Mouse (Mus musculus): ENCODE results near the gene Trim14. TPM values are rescaled to one million over a fixed set of nuclear protein-coding genes. Genes with fewer than 3 reads are reported as not detected.

The Trim14 gene
- total and polyA plus RNA-seq, 3 experiments, result 11.6 to 35.4 (median 26.5) TPM

- H3K4me3 ChIP-seq (replicated peaks in 1 of 3; ENCODE audit: low read depth in 2 of 3, low read length in 2 of 3, poor library complexity in 1 of 3), result no peak overlapping the region
- H3K4me1 ChIP-seq (ENCODE audit: control insufficient read depth in 1 of 2, insufficient read depth in 2 of 2), result no peaks in the 10 kb centered on the region
- H3K79me2 ChIP-seq (replicated peaks; ENCODE audit: control insufficient read depth, extremely low read depth, insufficient read depth, poor library complexity, severe bottlenecking), result no peaks in the 10 kb centered on the region
- TF ChIP-seq ETS1 (conservative IDR thresholded peaks at IDR 0.05; ENCODE audit: low read depth, low read length) (no peak), USF1 (IDR thresholded peaks at IDR 0.05; ENCODE audit: low read depth, low read length) (no peak), SIN3A (IDR thresholded peaks at IDR 0.05; ENCODE audit: low read length) (no peak), E2F4 (IDR thresholded peaks at IDR 0.05; ENCODE audit: insufficient replicate concordance, low read depth, low read length) (no peak), PAX5 (IDR thresholded peaks at IDR 0.05; ENCODE audit: low read length) (no peak), MEF2A (IDR thresholded peaks at IDR 0.05; ENCODE audit: borderline replicate concordance, low read depth, low read length) (no peak), JUN (IDR thresholded peaks at IDR 0.05; ENCODE audit: insufficient read depth, low read depth, low read length) (no peak), CHD1 (IDR thresholded peaks at IDR 0.05; ENCODE audit: low read depth, low read length) (no peak), ZNF384 (IDR thresholded peaks at IDR 0.05; ENCODE audit: low read depth, low read length) (no peak), POLR2AphosphoS2 (IDR thresholded peaks at IDR 0.05; ENCODE audit: low read depth, low read length) (no peak), MYC (IDR thresholded peaks at IDR 0.05; ENCODE audit: low read depth, low read length) (no peak), ZMIZ1 (IDR thresholded peaks at IDR 0.05; ENCODE audit: low read depth, low read length) (no peak)
- no peak overlapping the region for H3K27ac ChIP-seq (ENCODE audit: insufficient read depth, low read depth)
- dilution Hi-C loops (cut with MboI; ENCODE audit: extremely low pct_ligation_motif_present, extremely low pct_unique_long_range_greater_than_20kb, low sequenced_read_pairs), result no loop called here
- no peaks in the 10 kb centered on the region for H3K9me3 ChIP-seq (replicated peaks; ENCODE audit: low read length)
- in situ Hi-C loops (cut with MboI; ENCODE audit: low pct_ligation_motif_present, low pct_unique_long_range_greater_than_20kb, low sequenced_read_pairs), result loop anchor here (25.0 kb wide), 1 partner anchor 263 kb away; no protein-coding TSS in a partner anchor
- no peaks in the 10 kb centered on the region for H3K27me3 ChIP-seq (replicated peaks)
- H3K4me2 ChIP-seq (ENCODE audit: insufficient read depth, low read depth, poor library complexity, severe bottlenecking), result no peak overlapping the region
- DNase-seq (ENCODE audit: extremely low read depth), result no peak
- peaks cover 65 to 76% of the 10 kb centered on the region in 2 experiments for H3K36me3 ChIP-seq (replicated peaks in 1 of 2; ENCODE audit: control insufficient read depth in 1 of 2, insufficient read depth in 1 of 2, low read length in 1 of 2)
- no peak overlapping the region for H3K9ac ChIP-seq (ENCODE audit: insufficient read depth, low read depth)
These were observed 60.8 kb downstream of the Trim14 start for GRCm38 (mm10) chr4:46475101-46475500.

GRCm38 (mm10) chr4:46465740-46466139 is 70.2 kb downstream of the Trim14 start:
- H3K27ac ChIP-seq (ENCODE audit: insufficient read depth, low read depth), result no peak overlapping the region
- TF ChIP-seq RAD21 (IDR thresholded peaks at IDR 0.05; ENCODE audit: low read depth, low read length) (peak; percentile 8), ZC3H11A (IDR thresholded peaks at IDR 0.05; ENCODE audit: low read depth, low read length) (no peak), ETS1 (conservative IDR thresholded peaks at IDR 0.05; ENCODE audit: low read depth, low read length) (no peak), CTCF (conservative IDR thresholded peaks at IDR 0.05 in 1 of 2, IDR thresholded peaks at IDR 0.05 in 1 of 2; ENCODE audit: low read depth in 2 of 2, low read length in 2 of 2) (peak in 1 of 2 experiments; percentile 31; a peak in 2 of 4 replicates), BHLHE40 (IDR thresholded peaks at IDR 0.05; ENCODE audit: low read depth, low read length) (no peak), ZKSCAN1 (IDR thresholded peaks at IDR 0.05; ENCODE audit: borderline replicate concordance, low read depth, low read length) (no peak), KAT2A (IDR thresholded peaks at IDR 0.05; ENCODE audit: insufficient replicate concordance, low read length) (no peak), TCF12 (IDR thresholded peaks at IDR 0.05; ENCODE audit: low read depth, low read length) (no peak), USF1 (IDR thresholded peaks at IDR 0.05; ENCODE audit: low read depth, low read length) (no peak), ELF1 (IDR thresholded peaks at IDR 0.05; ENCODE audit: low read depth, low read length) (no peak)
- H3K4me2 ChIP-seq (ENCODE audit: insufficient read depth, low read depth, poor library complexity, severe bottlenecking), result no peak overlapping the region
- H3K4me1 ChIP-seq (ENCODE audit: control insufficient read depth in 1 of 2, insufficient read depth in 2 of 2), result peaks cover 0 to 22% of the 10 kb centered on the region in 2 experiments; a peak in 1 of 4 replicates
- no peak for DNase-seq (ENCODE audit: extremely low read depth)
- no peaks in the 10 kb centered on the region for H3K9me3 ChIP-seq (replicated peaks; ENCODE audit: low read length)
- in situ Hi-C loops (cut with MboI; ENCODE audit: low pct_ligation_motif_present, low pct_unique_long_range_greater_than_20kb, low sequenced_read_pairs), result no loop called here
- H3K27me3 ChIP-seq (replicated peaks), result no peaks in the 10 kb centered on the region
- H3K36me3 ChIP-seq (replicated peaks in 1 of 2; ENCODE audit: control insufficient read depth in 1 of 2, insufficient read depth in 1 of 2, low read length in 1 of 2), result peaks cover 85 to 100% of the 10 kb centered on the region in 2 experiments
- H3K9ac ChIP-seq (ENCODE audit: insufficient read depth, low read depth), result no peak overlapping the region
- dilution Hi-C loops (cut with MboI; ENCODE audit: extremely low pct_ligation_motif_present, extremely low pct_unique_long_range_greater_than_20kb, low sequenced_read_pairs), result no loop called here
- H3K4me3 ChIP-seq (replicated peaks in 1 of 3; ENCODE audit: low read depth in 2 of 3, low read length in 2 of 3, poor library complexity in 1 of 3), result no peak overlapping the region
- H3K79me2 ChIP-seq (replicated peaks; ENCODE audit: control insufficient read depth, extremely low read depth, insufficient read depth, poor library complexity, severe bottlenecking), result peaks cover 79% of the 10 kb centered on the region

Measured in CH12.LX (cell line).